8 mouse cellular contexts compared by ENCODE assay signal in the genomic region with DNA sequence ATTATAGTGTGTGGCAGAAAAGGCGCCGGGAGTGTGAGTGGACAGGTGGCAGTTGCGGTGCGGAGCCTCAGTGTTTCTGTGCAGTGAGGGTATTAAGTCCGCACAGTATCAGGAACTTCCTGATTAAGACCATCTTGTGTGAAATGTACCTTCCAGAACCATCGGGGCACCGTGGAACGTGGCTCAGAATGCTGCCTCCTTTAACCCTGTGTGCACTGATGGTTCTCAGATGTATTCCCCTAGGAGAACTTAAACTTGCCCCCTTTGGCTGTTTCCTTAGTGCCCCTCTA. TPM values are rescaled to one million over a fixed set of nuclear protein-coding genes. Genes with fewer than 3 reads are reported as not detected.
DNase-seq lines count a peak whose midpoint lies in the region; ATAC-seq and TF ChIP-seq lines count a peak whose summit lies in the region.

No protein-coding gene starts in this region.

- peaks cover 5% of the 10 kb centered on the region for H3K4me1 ChIP-seq in heart, embryonic 11.5 days (ENCODE audit: control insufficient read depth, insufficient read depth, low read length)
- H3K4me1 ChIP-seq in CH12.LX (ENCODE audit: control insufficient read depth in 1 of 2, insufficient read depth in 2 of 2) = peaks cover 0 to 22% of the 10 kb centered on the region in 2 experiments; a peak in 1 of 4 replicates
- H3K4me1 ChIP-seq in forebrain, embryonic 13.5 days = peaks cover 7% of the 10 kb centered on the region
- H3K4me1 ChIP-seq in liver, embryonic 14.5 days (replicated peaks; ENCODE audit: control insufficient read depth in 2 of 2, insufficient read depth in 2 of 2, low read length in 1 of 2) = peaks cover 0 to 6% of the 10 kb centered on the region in 2 experiments; a peak in 2 of 4 replicates

- DNase-seq in heart, postnatal 25 days (ENCODE audit: low spot score) = no peak
- no peak for DNase-seq in CH12.LX (ENCODE audit: extremely low read depth)
- DNase-seq in liver, embryonic 14.5 days (ENCODE audit: low read depth in 3 of 3, low spot score in 3 of 3) = no peak
- DNase-seq in embryo, embryonic 9.5 days (ENCODE audit: extremely low spot score) = no peak
- no peak for DNase-seq in frontal cortex, postnatal 36 days (ENCODE audit: low spot score in 2 of 2)
- DNase-seq in cerebellum, postnatal 4 days (ENCODE audit: low spot score in 2 of 2) = no peak

- dilution Hi-C loops in CH12.LX (cut with MboI; ENCODE audit: extremely low pct_ligation_motif_present, extremely low pct_unique_long_range_greater_than_20kb, low sequenced_read_pairs) = no loop called here

- intact Hi-C loops in heart, postnatal 25 days (cut with DNase I) = loop anchor here (5.0 kb wide), 1 partner anchor 101 kb away; a partner anchor contains a TSS

- in situ Hi-C loops in CH12.LX (cut with MboI; ENCODE audit: low pct_ligation_motif_present, low pct_unique_long_range_greater_than_20kb, low sequenced_read_pairs) = loop anchor here (5.0 to 10.0 kb wide), 3 partner anchors 41 to 223 kb away; a partner anchor contains a TSS

- ATAC-seq in heart, embryonic 11.5 days (replicated peaks; ENCODE audit: insufficient number of reproducible peaks, low FRiP score, low TSS enrichment) = no peak
- ATAC-seq in forebrain, embryonic 13.5 days = no peak
- ATAC-seq in liver, embryonic 14.5 days (ENCODE audit: insufficient read depth) = no peak

- under 1% methylated on average over 8 of the region's 8 CpGs for WGBS in heart, embryonic 11.5 days (ENCODE audit: insufficient replicate concordance)
- WGBS in forebrain, embryonic 13.5 days = under 1% methylated on average over 8 of the region's 8 CpGs
- WGBS in liver, embryonic 14.5 days (ENCODE audit: insufficient replicate concordance) = 0% methylated on average over 8 of the region's 8 CpGs

- no peak for TF ChIP-seq RAD21 in CH12.LX (IDR thresholded peaks at IDR 0.05; ENCODE audit: low read depth, low read length)

- peak overlapping the region; percentile 69; the same call in 1 of the 2 replicates for H3K27ac ChIP-seq in heart, embryonic 11.5 days (ENCODE audit: low read depth, low read length)
- H3K27ac ChIP-seq in CH12.LX (ENCODE audit: insufficient read depth, low read depth) = peak overlapping the region; percentile 47
- H3K27ac ChIP-seq in forebrain, embryonic 13.5 days = no peak overlapping the region; the same call in 1 of the 2 replicates
- H3K27ac ChIP-seq in liver, embryonic 14.5 days = peak overlapping the region; percentile 44

- H3K36me3 ChIP-seq in heart, embryonic 11.5 days (ENCODE audit: control insufficient read depth, insufficient read depth, low read length) = no peaks in the 10 kb centered on the region
- peaks cover 10 to 55% of the 10 kb centered on the region in 2 experiments for H3K36me3 ChIP-seq in CH12.LX (replicated peaks in 1 of 2; ENCODE audit: control insufficient read depth in 1 of 2, insufficient read depth in 1 of 2, low read length in 1 of 2)
- H3K36me3 ChIP-seq in forebrain, embryonic 13.5 days (ENCODE audit: poor library complexity, severe bottlenecking) = no peaks in the 10 kb centered on the region
- H3K36me3 ChIP-seq in liver, embryonic 14.5 days (replicated peaks; ENCODE audit: control insufficient read depth, insufficient read depth, low read depth) = no peaks in the 10 kb centered on the region

- H3K4me3 ChIP-seq in heart, embryonic 11.5 days (ENCODE audit: low read depth, low read length) = peak overlapping the region; percentile 69
- H3K4me3 ChIP-seq in CH12.LX (replicated peaks in 1 of 3; ENCODE audit: low read depth in 2 of 3, low read length in 2 of 3, poor library complexity in 1 of 3) = peak overlapping the region; percentile 55 to 98 (median 94)
- peak overlapping the region; percentile 83 for H3K4me3 ChIP-seq in forebrain, embryonic 13.5 days
- peak overlapping the region; percentile 69 to 84 for H3K4me3 ChIP-seq in liver, embryonic 14.5 days (ENCODE audit: insufficient read depth in 1 of 2, low read depth in 2 of 2, low read length in 2 of 2)

- no peaks in the 10 kb centered on the region for H3K27me3 ChIP-seq in heart, embryonic 11.5 days (ENCODE audit: control insufficient read depth, insufficient read depth, low read length)
- no peaks in the 10 kb centered on the region for H3K27me3 ChIP-seq in CH12.LX (replicated peaks)
- H3K27me3 ChIP-seq in forebrain, embryonic 13.5 days = no peaks in the 10 kb centered on the region
- no peaks in the 10 kb centered on the region for H3K27me3 ChIP-seq in liver, embryonic 14.5 days (ENCODE audit: control insufficient read depth, insufficient read depth, low read length)

- H3K9ac ChIP-seq in heart, embryonic 11.5 days (ENCODE audit: low read depth, low read length) = peak overlapping the region; percentile 91
- H3K9ac ChIP-seq in CH12.LX (ENCODE audit: insufficient read depth, low read depth) = peak overlapping the region; percentile 93
- peak overlapping the region; percentile 87 for H3K9ac ChIP-seq in forebrain, embryonic 13.5 days
- peak overlapping the region; percentile 77 for H3K9ac ChIP-seq in liver, embryonic 14.5 days (replicated peaks)

- no peaks in the 10 kb centered on the region for H3K79me2 ChIP-seq in CH12.LX (replicated peaks; ENCODE audit: control insufficient read depth, extremely low read depth, insufficient read depth, poor library complexity, severe bottlenecking)

- H3K9me3 ChIP-seq in heart, embryonic 11.5 days (replicated peaks; ENCODE audit: control insufficient read depth, low read length) = no peaks in the 10 kb centered on the region
- no peaks in the 10 kb centered on the region for H3K9me3 ChIP-seq in CH12.LX (replicated peaks; ENCODE audit: low read length)
- H3K9me3 ChIP-seq in forebrain, embryonic 13.5 days (replicated peaks) = no peaks in the 10 kb centered on the region
- no peaks in the 10 kb centered on the region for H3K9me3 ChIP-seq in liver, embryonic 14.5 days (ENCODE audit: control insufficient read depth, low read length)

- TF ChIP-seq POLR2A in CH12.LX (IDR thresholded peaks at IDR 0.05; ENCODE audit: low read depth, low read length) = no peak

- H3K4me2 ChIP-seq in heart, embryonic 11.5 days = peak overlapping the region; percentile 93
- peak overlapping the region; percentile 65 for H3K4me2 ChIP-seq in CH12.LX (ENCODE audit: insufficient read depth, low read depth, poor library complexity, severe bottlenecking)
- H3K4me2 ChIP-seq in forebrain, embryonic 13.5 days = peak overlapping the region; percentile 94
- H3K4me2 ChIP-seq in liver, embryonic 14.5 days (ENCODE audit: low read depth) = peak overlapping the region; percentile 81

- TF ChIP-seq CTCF in CH12.LX (conservative IDR thresholded peaks at IDR 0.05 in 1 of 2, IDR thresholded peaks at IDR 0.05 in 1 of 2; ENCODE audit: low read depth in 2 of 2, low read length in 2 of 2) = no peak
- TF ChIP-seq CTCF in liver, embryonic 14.5 days (IDR thresholded peaks at IDR 0.05; ENCODE audit: low read depth) = no peak

- TF ChIP-seq EP300 in CH12.LX (IDR thresholded peaks at IDR 0.05; ENCODE audit: low read length) = no peak
- TF ChIP-seq EP300 in liver, embryonic 14.5 days (IDR thresholded peaks at IDR 0.05; ENCODE audit: low read depth) = no peak

RNA-seq across cellular contexts. Expression of a gene that starts 0.6 kb away (rescaled TPM):
- polyA plus RNA-seq in heart, embryonic 11.5 days (2014; fragmentation: Nextera tagmentation; extraction: Ambion mirVana) = 24.8 and 33.7 TPM in 2 replicates
- total RNA-seq in heart, postnatal 25 days (2021) = 10 to 100 TPM; 22.9 to 30.8 TPM
- total RNA-seq in CH12.LX (2012; rRNA removed) (19.3 and 26.6 TPM in 2 replicates), CH12.LX (2014; rRNA removed) (20.7 and 29.4 TPM in 2 replicates)
- 39.6 and 39.8 TPM in 2 replicates for polyA plus RNA-seq in CH12.LX (2012; ENCODE audit: insufficient read length, low read depth)
- polyA plus RNA-seq in forebrain, embryonic 13.5 days (2015; fragmentation: Nextera tagmentation; extraction: Ambion mirVana) = 35.3 and 38.7 TPM in 2 replicates
- 10.1 and 14.6 TPM in 2 replicates for polyA plus RNA-seq in liver, embryonic 14.5 days (2012; rRNA removed)
- 17.3 and 18.5 TPM in 2 replicates for polyA plus RNA-seq in liver, embryonic 14.5 days (2014; fragmentation: Nextera tagmentation; extraction: Ambion mirVana)

RNA-seq across cellular contexts. Expression of a gene that starts 16.7 kb away (rescaled TPM):
- polyA plus RNA-seq in heart, embryonic 11.5 days (2014; fragmentation: Nextera tagmentation; extraction: Ambion mirVana) = 0.04 TPM in 1 of 2 replicates, not detected in the other
- total RNA-seq in heart, postnatal 25 days (2021) = under 1 TPM; 0.36 to 0.84 TPM
- total RNA-seq in CH12.LX (2012; rRNA removed) (not detected in 2 replicates), CH12.LX (2014; rRNA removed) (not detected in 2 replicates)
- polyA plus RNA-seq in CH12.LX (2012; ENCODE audit: insufficient read length, low read depth) = not detected in 2 replicates
- polyA plus RNA-seq in forebrain, embryonic 13.5 days (2015; fragmentation: Nextera tagmentation; extraction: Ambion mirVana) = 3.3 and 5.3 TPM in 2 replicates
- polyA plus RNA-seq in liver, embryonic 14.5 days (2012; rRNA removed) = 0.01 TPM in 1 of 2 replicates, not detected in the other
- polyA plus RNA-seq in liver, embryonic 14.5 days (2014; fragmentation: Nextera tagmentation; extraction: Ambion mirVana) = not detected in 2 replicates

RNA-seq across cellular contexts. Expression of a gene that starts 21.7 kb away (rescaled TPM):
- polyA plus RNA-seq in heart, embryonic 11.5 days (2014; fragmentation: Nextera tagmentation; extraction: Ambion mirVana) = 179 and 198 TPM in 2 replicates
- total RNA-seq in heart, postnatal 25 days (2021) = 100 to 1,000 TPM; 441 to 471 TPM
- 39.8 and 43.3 TPM in 2 replicates for total RNA-seq in CH12.LX (2012; rRNA removed)
- total RNA-seq in CH12.LX (2014; rRNA removed) = 72.0 and 74.4 TPM in 2 replicates
- polyA plus RNA-seq in CH12.LX (2012; ENCODE audit: insufficient read length, low read depth) = 43.8 and 47.8 TPM in 2 replicates
- polyA plus RNA-seq in forebrain, embryonic 13.5 days (2015; fragmentation: Nextera tagmentation; extraction: Ambion mirVana) = 126 and 128 TPM in 2 replicates
- polyA plus RNA-seq in liver, embryonic 14.5 days (2012; rRNA removed) = 36.5 and 45.7 TPM in 2 replicates
- polyA plus RNA-seq in liver, embryonic 14.5 days (2014; fragmentation: Nextera tagmentation; extraction: Ambion mirVana) = 97.2 and 99.0 TPM in 2 replicates

RNA-seq across cellular contexts. Expression of a gene that starts 22.4 kb away (rescaled TPM):
- polyA plus RNA-seq in heart, embryonic 11.5 days (2014; fragmentation: Nextera tagmentation; extraction: Ambion mirVana) = 17.1 and 19.0 TPM in 2 replicates
- 1 to 10 TPM; 3.5 to 3.7 TPM for total RNA-seq in heart, postnatal 25 days (2021)
- 40.0 and 42.3 TPM in 2 replicates for total RNA-seq in CH12.LX (2012; rRNA removed)
- total RNA-seq in CH12.LX (2014; rRNA removed) = 34.5 and 36.6 TPM in 2 replicates
- 30.4 and 39.7 TPM in 2 replicates for polyA plus RNA-seq in CH12.LX (2012; ENCODE audit: insufficient read length, low read depth)
- 7.5 and 9.7 TPM in 2 replicates for polyA plus RNA-seq in forebrain, embryonic 13.5 days (2015; fragmentation: Nextera tagmentation; extraction: Ambion mirVana)
- 4.2 and 5.4 TPM in 2 replicates for polyA plus RNA-seq in liver, embryonic 14.5 days (2012; rRNA removed)
- 10.4 and 10.5 TPM in 2 replicates for polyA plus RNA-seq in liver, embryonic 14.5 days (2014; fragmentation: Nextera tagmentation; extraction: Ambion mirVana)

RNA-seq across cellular contexts. Expression of a gene that starts 26.6 kb away (rescaled TPM):
- polyA plus RNA-seq in heart, embryonic 11.5 days (2014; fragmentation: Nextera tagmentation; extraction: Ambion mirVana) = not detected in 2 replicates
- total RNA-seq in heart, postnatal 25 days (2021) = not detected
- total RNA-seq in CH12.LX (2012; rRNA removed) = not detected in 2 replicates
- total RNA-seq in CH12.LX (2014; rRNA removed) = not detected in 2 replicates
- not detected in 2 replicates for polyA plus RNA-seq in CH12.LX (2012; ENCODE audit: insufficient read length, low read depth)
- not detected in 2 replicates for polyA plus RNA-seq in forebrain, embryonic 13.5 days (2015; fragmentation: Nextera tagmentation; extraction: Ambion mirVana)
- not detected in 2 replicates for polyA plus RNA-seq in liver, embryonic 14.5 days (2012; rRNA removed)
- not detected in 2 replicates for polyA plus RNA-seq in liver, embryonic 14.5 days (2014; fragmentation: Nextera tagmentation; extraction: Ambion mirVana)
